10 mouse cellular contexts compared by ENCODE assay signal in genomic region chr17:26525316-26525715, GRCm38 (mm10). TPM values are rescaled to one million over a fixed set of nuclear protein-coding genes. Genes with fewer than 3 reads are reported as not detected.
DNase-seq lines count a peak whose midpoint lies in the region; ATAC-seq and TF ChIP-seq lines count a peak whose summit lies in the region.
"Had no signal": no experiment of that assay in that cellular context is flagged by ENCODE, and none has a peak within 500 bp of the region (broad histone marks: within the 10 kb centered on the region; RNA-seq: fewer than 3 reads in every experiment).

No protein-coding gene starts in this region.

- intact Hi-C loops in left cerebral cortex, postnatal 14 days (cut with DNase I), result no loop called here

- no peak overlapping the region for H3K27ac ChIP-seq in heart, embryonic 12.5 days (ENCODE audit: poor library complexity, severe bottlenecking)
- no peak overlapping the region for H3K27ac ChIP-seq in liver, postnatal 0 days (ENCODE audit: low read depth)
- H3K27ac ChIP-seq: limb, embryonic 13.5 days had no signal

- peaks cover 13% of the 10 kb centered on the region for H3K4me1 ChIP-seq in heart, embryonic 12.5 days (replicated peaks)
- H3K4me1 ChIP-seq in liver, postnatal 0 days (ENCODE audit: insufficient read depth), result peaks cover 7% of the 10 kb centered on the region; the same call in 1 of the 2 replicates

- H3K4me3 ChIP-seq in heart, embryonic 12.5 days, result no peak overlapping the region
- no peak overlapping the region for H3K4me3 ChIP-seq in liver, postnatal 0 days (ENCODE audit: low read depth, low read length)
- H3K4me3 ChIP-seq: limb, embryonic 13.5 days had no signal

- no peak overlapping the region for H3K4me2 ChIP-seq in heart, embryonic 12.5 days
- H3K4me2 ChIP-seq in liver, postnatal 0 days (ENCODE audit: low read depth, low read length), result no peak overlapping the region
- H3K4me2 ChIP-seq: limb, embryonic 13.5 days had no signal

- 79% methylated on average over 7 of the region's 7 CpGs for WGBS in heart, embryonic 12.5 days
- WGBS in liver, postnatal 0 days (ENCODE audit: insufficient replicate concordance), result 71% methylated on average over 7 of the region's 7 CpGs

- no peaks in the 10 kb centered on the region for H3K27me3 ChIP-seq in heart, embryonic 12.5 days (replicated peaks)
- no peaks in the 10 kb centered on the region for H3K27me3 ChIP-seq in liver, postnatal 0 days (ENCODE audit: insufficient read depth, low read length)
- H3K27me3 ChIP-seq: CH12.LX; limb, embryonic 13.5 days had no signal

- no peak for ATAC-seq in heart, embryonic 12.5 days (ENCODE audit: insufficient number of reproducible peaks, low FRiP score)
- no peak for ATAC-seq in liver, postnatal 0 days

- peak; percentile 72 to 81 for DNase-seq in heart, adult 18-20 months
- DNase-seq in right cerebral cortex, adult 18-20 months, result peak; percentile 69
- DNase-seq in right cerebral cortex, postnatal 4 days, result no peak
- peak; percentile 76 to 77 for DNase-seq in cerebellum, postnatal 14 days
- peak; percentile 54 to 79 for DNase-seq in left cerebral cortex, postnatal 14 days (ENCODE audit: low spot score in 2 of 2)
- no peak for DNase-seq in liver, postnatal 0 days
- no peak for DNase-seq in adipocyte (ENCODE audit: low spot score)

- TF ChIP-seq EP300 in liver, postnatal 0 days (IDR thresholded peaks at IDR 0.05; ENCODE audit: low read depth), result no peak

- H3K36me3 ChIP-seq in heart, embryonic 12.5 days, result no peaks in the 10 kb centered on the region
- no peaks in the 10 kb centered on the region for H3K36me3 ChIP-seq in liver, postnatal 0 days (replicated peaks; ENCODE audit: insufficient read depth, low read length)
- H3K36me3 ChIP-seq: limb, embryonic 13.5 days had no signal

- no peaks in the 10 kb centered on the region for H3K9me3 ChIP-seq in heart, embryonic 12.5 days (replicated peaks)
- H3K9me3 ChIP-seq in liver, postnatal 0 days (ENCODE audit: low read length), result no peaks in the 10 kb centered on the region
- H3K9me3 ChIP-seq: limb, embryonic 13.5 days had no signal

- no peak for TF ChIP-seq CTCF in liver, postnatal 0 days (IDR thresholded peaks at IDR 0.05; ENCODE audit: low read depth)

- no peak overlapping the region for H3K9ac ChIP-seq in heart, embryonic 12.5 days
- H3K9ac ChIP-seq in liver, postnatal 0 days (replicated peaks), result no peak overlapping the region
- H3K9ac ChIP-seq: limb, embryonic 13.5 days had no signal

RNA-seq across cellular contexts. Expression of gene Ergic1, which starts 36.0 kb away (rescaled TPM):
- total RNA-seq in heart, adult 18-20 months (2021), result 10 to 100 TPM; 50.4 to 56.6 TPM
- 115 and 121 TPM in 2 replicates for polyA plus RNA-seq in heart, embryonic 12.5 days (2016; fragmentation: Nextera tagmentation; extraction: Ambion mirVana)
- 100 to 1,000 TPM; 180 to 195 TPM for total RNA-seq in left cerebral cortex, postnatal 14 days (2021)
- polyA plus RNA-seq in liver, postnatal 0 days (2015; fragmentation: Nextera tagmentation; extraction: Ambion mirVana), result 34.4 and 35.0 TPM in 2 replicates

RNA-seq across cellular contexts. Expression of gene Dusp1, which starts 36.6 kb away (rescaled TPM):
- 10 to 100 TPM; 50.3 to 57.1 TPM for total RNA-seq in heart, adult 18-20 months (2021)
- 36.2 and 38.7 TPM in 2 replicates for polyA plus RNA-seq in heart, embryonic 12.5 days (2016; fragmentation: Nextera tagmentation; extraction: Ambion mirVana)
- total RNA-seq in left cerebral cortex, postnatal 14 days (2021), result 10 to 100 TPM; 28.4 to 33.2 TPM
- polyA plus RNA-seq in liver, postnatal 0 days (2015; fragmentation: Nextera tagmentation; extraction: Ambion mirVana), result 13.4 and 14.2 TPM in 2 replicates

Comparison
In these comparisons a context has a peak if more than half of its experiments do, and no peak if none do; other contexts are left out.
1. DNase-seq: peak in heart, adult 18-20 months (2 of 2), right cerebral cortex, adult 18-20 months (single experiment), cerebellum, postnatal 14 days (2 of 2) and left cerebral cortex, postnatal 14 days (2 of 2); none in right cerebral cortex, postnatal 4 days (single experiment), liver, postnatal 0 days (single experiment) and adipocyte (single experiment).